Mouse (Mus musculus) CH12.LX (cell line): ENCODE measurements at regions not wholly inside any gene's neighbourhood (a gene's known extent, or its start where the extent isn't known, plus 50 kb on each side); places are given as distances from the start of the nearest gene placed in this dataset.

Source experiments
- DNase-seq: peaks from one replicate; pipeline ENCODE4 v3.0.0-alpha.2; 2013; ENCODE audit errors: extremely low read depth
- H3K27ac ChIP-seq: 2 replicates; pipeline ENCODE4 v1.5.1; 2012; ENCODE audit warnings: low read depth, mild to moderate bottlenecking, control low read depth, moderate library complexity; ENCODE audit not compliant: insufficient read depth
- H3K27me3 ChIP-seq: replicated peaks from 2 replicates; pipeline ENCODE3; 2012; ENCODE audit warnings: inconsistent platforms
- H3K36me3 ChIP-seq, 2 experiments: replicated peaks in 1 of 2; 2 replicates each; pipeline versions ENCODE3 to v1.6.1; 2012; ENCODE audit warnings: inconsistent platforms in 1 of 2, low read length in 1 of 2, mild to moderate bottlenecking in 1 of 2, mixed read lengths in 1 of 2, moderate library complexity in 1 of 2; ENCODE audit not compliant: control insufficient read depth in 1 of 2, insufficient read depth in 1 of 2
- H3K4me1 ChIP-seq, 2 experiments: 2 replicates each; pipeline ENCODE4 v1.6.1; 2012; ENCODE audit warnings: inconsistent platforms in 1 of 2, moderate library complexity in 1 of 2; ENCODE audit not compliant: insufficient read depth in 2 of 2, control insufficient read depth in 1 of 2
- H3K4me2 ChIP-seq: 2 replicates; pipeline ENCODE4 v1.6.1; 2012; ENCODE audit warnings: low read depth, mild to moderate bottlenecking, control low read depth; ENCODE audit not compliant: poor library complexity, insufficient read depth, severe bottlenecking
- H3K4me3 ChIP-seq, 3 experiments: fragments of 150-350 bp in 1 of 3; sonication (generic) in 1 of 3; replicated peaks in 1 of 3; 2 replicates each; pipeline versions ENCODE3 to v1.5.1; 2011 to 2012; ENCODE audit warnings: low read depth in 2 of 3, low read length in 2 of 3, mild to moderate bottlenecking in 2 of 3, moderate library complexity in 2 of 3, control low read depth in 1 of 3, improper control_type of control experiment in 1 of 3, inconsistent platforms in 1 of 3, mixed read lengths in 1 of 3; ENCODE audit not compliant: poor library complexity in 1 of 3
- H3K79me2 ChIP-seq: replicated peaks from 2 replicates; pipeline ENCODE4 v1.6.1; 2012; ENCODE audit warnings: mild to moderate bottlenecking, moderate library complexity; ENCODE audit not compliant: control insufficient read depth, poor library complexity, insufficient read depth, severe bottlenecking; ENCODE audit errors: extremely low read depth
- H3K9ac ChIP-seq: 2 replicates; pipeline ENCODE4 v1.6.1; 2012; ENCODE audit warnings: low read depth, mild to moderate bottlenecking, control low read depth, moderate library complexity; ENCODE audit not compliant: insufficient read depth
- H3K9me3 ChIP-seq: replicated peaks from 2 replicates; pipeline ENCODE3; 2012; ENCODE audit warnings: low read length, inconsistent platforms, mixed read lengths
- CHD2 ChIP-seq: IDR thresholded peaks from 2 replicates; pipeline ENCODE4 v1.6.1; 2011; ENCODE audit warnings: low read length, improper control_type of control experiment
- CTCF ChIP-seq, 2 experiments: IDR thresholded peaks in 1 of 2; conservative IDR thresholded peaks in 1 of 2; 2 replicates each; pipeline ENCODE4 v1.5.1; 2011 to 2012; ENCODE audit warnings: low read depth in 2 of 2, low read length in 2 of 2, improper control_type of control experiment in 1 of 2, inconsistent platforms in 1 of 2, mild to moderate bottlenecking in 1 of 2, moderate library complexity in 1 of 2
- E2F4 ChIP-seq: IDR thresholded peaks from 2 replicates; pipeline ENCODE4 v1.6.1; 2011; ENCODE audit warnings: low read depth, low read length, improper control_type of control experiment; ENCODE audit not compliant: insufficient replicate concordance
- ELF1 ChIP-seq: IDR thresholded peaks from 2 replicates; pipeline ENCODE4 v1.6.1; 2014; ENCODE audit warnings: low read depth, mild to moderate bottlenecking, inconsistent platforms, low read length, improper control_type of control experiment
- ETS1 ChIP-seq: conservative IDR thresholded peaks from 2 replicates; pipeline ENCODE4 v1.6.1; 2012; ENCODE audit warnings: low read depth, mild to moderate bottlenecking, inconsistent platforms, low read length, improper control_type of control experiment, moderate library complexity
- IRF4 ChIP-seq: IDR thresholded peaks from 2 replicates; pipeline ENCODE4 v1.6.1; 2014; ENCODE audit warnings: low read depth, mild to moderate bottlenecking, inconsistent platforms, low read length, improper control_type of control experiment
- JUN ChIP-seq: IDR thresholded peaks from 2 replicates; pipeline ENCODE4 v1.6.1; 2011; ENCODE audit warnings: low read depth, mild to moderate bottlenecking, low read length, improper control_type of control experiment, moderate library complexity; ENCODE audit not compliant: insufficient read depth
- MEF2A ChIP-seq: IDR thresholded peaks from 2 replicates; pipeline ENCODE4 v1.6.1; 2014; ENCODE audit warnings: low read depth, mild to moderate bottlenecking, inconsistent platforms, low read length, improper control_type of control experiment, borderline replicate concordance
- MXI1 ChIP-seq: IDR thresholded peaks from 2 replicates; pipeline ENCODE4 v1.6.1; 2011; ENCODE audit warnings: mild to moderate bottlenecking, low read depth, low read length, improper control_type of control experiment
- NRF1 ChIP-seq: IDR thresholded peaks from 2 replicates; pipeline ENCODE4 v1.6.1; 2014; ENCODE audit warnings: low read depth, mild to moderate bottlenecking, inconsistent platforms, low read length, improper control_type of control experiment, moderate library complexity
- POLR2AphosphoS2 ChIP-seq: IDR thresholded peaks from 2 replicates; pipeline ENCODE4 v1.6.1; 2011; ENCODE audit warnings: low read depth, low read length, improper control_type of control experiment
- SIN3A ChIP-seq: IDR thresholded peaks from 2 replicates; pipeline ENCODE4 v1.6.1; 2012; ENCODE audit warnings: low read length, improper control_type of control experiment, inconsistent platforms
- SMC3 ChIP-seq: IDR thresholded peaks from 2 replicates; pipeline ENCODE4 v1.6.1; 2011; ENCODE audit warnings: low read depth, low read length, improper control_type of control experiment
- USF1 ChIP-seq: IDR thresholded peaks from 2 replicates; pipeline ENCODE4 v1.6.1; 2014; ENCODE audit warnings: low read depth, mild to moderate bottlenecking, inconsistent platforms, low read length, improper control_type of control experiment
- USF2 ChIP-seq: conservative IDR thresholded peaks from 2 replicates; pipeline ENCODE4 v1.6.1; 2011; ENCODE audit warnings: low read depth, low read length, improper control_type of control experiment
- ZC3H11A ChIP-seq: IDR thresholded peaks from 2 replicates; pipeline ENCODE4 v1.6.1; 2012; ENCODE audit warnings: low read depth, mild to moderate bottlenecking, inconsistent platforms, low read length, improper control_type of control experiment
- ZMIZ1 ChIP-seq: IDR thresholded peaks from 2 replicates; pipeline ENCODE4 v1.6.1; 2012; ENCODE audit warnings: low read depth, mild to moderate bottlenecking, inconsistent platforms, low read length, improper control_type of control experiment
- ZNF384 ChIP-seq: IDR thresholded peaks from 2 replicates; pipeline ENCODE4 v1.6.1; 2012; ENCODE audit warnings: low read depth, low read length, improper control_type of control experiment, inconsistent platforms
- dilution Hi-C: fragments of 300-500 bp; cut with MboI; formaldehyde crosslinking; loops from 2 replicates; pipeline ENCODE4 v1.14.3; 2020; ENCODE audit warnings: low sequenced_read_pairs; ENCODE audit not compliant: extremely low pct_unique_long_range_greater_than_20kb, extremely low pct_ligation_motif_present
- in situ Hi-C: fragments of 300-500 bp; cut with MboI; formaldehyde crosslinking; loops from 3 replicates; pipeline ENCODE4 v1.14.3; 2019; ENCODE audit warnings: low sequenced_read_pairs, low pct_ligation_motif_present, low pct_unique_long_range_greater_than_20kb, mixed read lengths

DNA sequence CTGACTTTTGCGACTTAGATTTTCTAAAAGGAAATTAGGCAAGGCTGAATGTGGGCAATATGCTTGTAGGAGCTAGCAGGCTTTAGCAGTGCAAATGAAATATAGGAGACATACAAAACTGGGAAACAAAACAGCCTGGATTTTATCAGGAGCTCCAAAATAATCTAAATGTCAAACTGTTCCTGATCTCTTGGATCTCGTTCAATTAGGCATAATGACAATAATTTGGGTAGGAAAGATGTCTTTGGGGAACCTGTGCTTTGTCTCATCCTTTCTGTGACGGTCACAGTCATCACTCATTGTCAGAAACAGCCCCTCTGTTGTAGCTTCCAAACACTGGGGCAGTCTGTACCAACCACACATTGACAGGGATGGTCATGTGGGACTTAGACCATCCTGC is 702.2 kb downstream of the Tlr4 start (continued):
- TF ChIP-seq ZC3H11A = no peak
- TF ChIP-seq USF2 = no peak
- TF ChIP-seq, all 38 proteins: peak for 0

- Histone ChIP-seq H3K9me3 (peaks cover 19% of the 10 kb centered on the region), H3K27ac (no peak overlapping the region), H3K27me3 (no peaks in the 10 kb centered on the region), H3K4me2 (no peak overlapping the region), H3K4me3 (no peak overlapping the region), H3K9ac (no peak overlapping the region), H3K36me3 (no peaks in the 10 kb centered on the region), H3K79me2 (no peaks in the 10 kb centered on the region), H3K4me1 (no peaks in the 10 kb centered on the region)
- DNase-seq = no peak
- dilution Hi-C loops (no loop called here), in situ Hi-C loops (no loop called here)
- no peak for TF ChIP-seq IRF4
- TF ChIP-seq ZMIZ1 = no peak
- TF ChIP-seq SIN3A = no peak
- TF ChIP-seq CHD2 = no peak
- TF ChIP-seq USF2 = no peak
- no peak for TF ChIP-seq ELF1
- no peak for TF ChIP-seq NRF1
- no peak for TF ChIP-seq E2F4
- TF ChIP-seq MEF2A = no peak
Measured at GRCm38 (mm10) chr4:67539466-67539865, 712.1 kb downstream of the Tlr4 start.

DNA sequence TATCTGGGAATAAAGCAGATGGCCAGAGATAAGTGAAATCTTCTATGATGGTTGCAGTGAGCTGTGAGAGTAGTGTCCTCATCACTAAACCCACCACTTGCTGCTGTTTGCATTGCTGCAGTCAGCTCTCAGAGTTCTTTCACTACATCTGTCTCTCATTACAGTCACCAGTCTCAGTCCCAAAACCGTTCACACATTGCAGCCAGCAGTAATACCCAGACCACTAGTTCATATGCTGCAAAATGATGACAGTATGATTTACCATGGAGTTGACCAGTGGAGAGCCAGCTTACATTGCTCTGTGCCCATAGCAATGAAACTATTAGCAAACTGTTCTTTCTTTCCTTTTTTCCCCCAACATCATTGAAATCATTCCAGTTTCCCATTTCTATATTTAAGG is 718.6 kb downstream of the Tlr4 start:
- TF ChIP-seq ZMIZ1 (no peak), USF1 (no peak), CTCF (conservative IDR thresholded peaks at IDR 0.05 in 1 of 2, IDR thresholded peaks at IDR 0.05 in 1 of 2; ENCODE audit: low read depth in 2 of 2, low read length in 2 of 2) (no peak), POLR2AphosphoS2 (no peak), CHD2 (no peak), ZNF384 (no peak), MXI1 (no peak), ELF1 (no peak), MEF2A (no peak), JUN (no peak), SMC3 (no peak), ETS1 (no peak)
- in situ Hi-C loops (no loop called here), dilution Hi-C loops (no loop called here)
- H3K4me2 ChIP-seq = no peak overlapping the region
- H3K36me3 ChIP-seq = no peaks in the 10 kb centered on the region
- H3K9ac ChIP-seq = no peak overlapping the region
- no peaks in the 10 kb centered on the region for H3K4me1 ChIP-seq
- no peak for DNase-seq
- peaks cover 19% of the 10 kb centered on the region for H3K9me3 ChIP-seq
- H3K4me3 ChIP-seq = no peak overlapping the region
- no peaks in the 10 kb centered on the region for H3K79me2 ChIP-seq
- H3K27me3 ChIP-seq = no peaks in the 10 kb centered on the region
- no peak overlapping the region for H3K27ac ChIP-seq
